ENCODE assay signal across 8 mouse cellular contexts in genomic region chr2:85561187-85561586, GRCm38 (mm10). TPM values are rescaled to one million over a fixed set of nuclear protein-coding genes. Genes with fewer than 3 reads are reported as not detected.
DNase-seq lines count a peak whose midpoint lies in the region; ATAC-seq and TF ChIP-seq lines count a peak whose summit lies in the region.
"Had no signal": no experiment of that assay in that cellular context is flagged by ENCODE, and none has a peak within 500 bp of the region (broad histone marks: within the 10 kb centered on the region; RNA-seq: fewer than 3 reads in every experiment).

No protein-coding gene starts in this region.

- H3K27me3 ChIP-seq in thymus, adult 2 months (ENCODE audit: control insufficient read depth, insufficient read depth, low read length): no peaks in the 10 kb centered on the region

- 34% methylated on average over 4 of the region's 4 CpGs for WGBS in thymus, adult 2 months

- H3K36me3 ChIP-seq in thymus, adult 2 months (ENCODE audit: control insufficient read depth, insufficient read depth, low read length): no peaks in the 10 kb centered on the region

- TF ChIP-seq CTCF in thymus, adult 2 months (IDR thresholded peaks at IDR 0.05; ENCODE audit: borderline replicate concordance, control insufficient read depth, extremely low read depth, insufficient read depth, low read length, poor library complexity): no peak

- DNase-seq in thymus, postnatal 25 days: peak; percentile 1
- DNase-seq in thymus, adult 2 months: no peak
- DNase-seq in c-Kit-positive CD71-positive TER-119-negative erythroid progenitor cells, embryonic 14.5 days (ENCODE audit: low read depth): peak; percentile 10
- DNase-seq in forelimb bud, embryonic 11.5 days (ENCODE audit: low read depth, low spot score): peak; percentile 50
- DNase-seq in kidney, postnatal 4 days: peak; percentile 11 to 27
- peak; percentile 10 for DNase-seq in telencephalon, adult 2 months (ENCODE audit: low read depth, low spot score)

- H3K4me1 ChIP-seq in thymus, adult 2 months (replicated peaks; ENCODE audit: control insufficient read depth, insufficient read depth, low read length): no peaks in the 10 kb centered on the region

- ATAC-seq in megakaryocyte, adult 5-6 weeks (ENCODE audit: poor library complexity, severe bottlenecking): peak; percentile 72

- no peak overlapping the region for H3K4me3 ChIP-seq in thymus, adult 2 months (ENCODE audit: control insufficient read depth, insufficient read depth, low read length)

- no peak for TF ChIP-seq POLR2A in thymus, adult 2 months (IDR thresholded peaks at IDR 0.05; ENCODE audit: control insufficient read depth, extremely low read depth, insufficient read depth, low read length, poor library complexity)

- no peak overlapping the region for H3K27ac ChIP-seq in thymus, adult 2 months (ENCODE audit: control insufficient read depth, insufficient read depth, low read length)

RNA-seq across cellular contexts. Expression of gene Olfr996, which starts 17.8 kb away (rescaled TPM):
- not detected in 2 replicates for polyA plus RNA-seq in thymus, adult 2 months (2012; rRNA removed)
- total RNA-seq in megakaryocyte, adult 5-6 weeks (2015): not detected in 2 replicates
- not detected in 2 replicates for total RNA-seq in megakaryocyte, adult 5-6 weeks (2017)
- polyA plus RNA-seq: heart, embryonic 14.5 days had no signal

RNA-seq across cellular contexts. Expression of gene Olfr998, which starts 27.6 kb away (rescaled TPM):
- not detected in 2 replicates for polyA plus RNA-seq in thymus, adult 2 months (2012; rRNA removed)
- not detected in 2 replicates for total RNA-seq in megakaryocyte, adult 5-6 weeks (2015)
- total RNA-seq in megakaryocyte, adult 5-6 weeks (2017): not detected in 2 replicates
- polyA plus RNA-seq: heart, embryonic 14.5 days had no signal

RNA-seq across cellular contexts. Expression of gene 4833423E24Rik, which starts 42.4 kb away (rescaled TPM):
- 1.3 and 1.9 TPM in 2 replicates for polyA plus RNA-seq in thymus, adult 2 months (2012; rRNA removed)
- total RNA-seq in megakaryocyte, adult 5-6 weeks (2015): not detected in 2 replicates
- total RNA-seq in megakaryocyte, adult 5-6 weeks (2017): not detected in 2 replicates
- polyA plus RNA-seq: heart, embryonic 14.5 days had no signal

RNA-seq across cellular contexts. Expression of gene Olfr1000, which starts 50.5 kb away (rescaled TPM):
- not detected in 2 replicates for polyA plus RNA-seq in thymus, adult 2 months (2012; rRNA removed)
- total RNA-seq in megakaryocyte, adult 5-6 weeks (2015): not detected in 2 replicates
- total RNA-seq in megakaryocyte, adult 5-6 weeks (2017): not detected in 2 replicates
- polyA plus RNA-seq: heart, embryonic 14.5 days had no signal
